Mouse (Mus musculus): ENCODE measurements around the gene Trappc4. TPM values are rescaled to one million over a fixed set of nuclear protein-coding genes. Genes with fewer than 3 reads are reported as not detected.
A peak's percentile ranks its signal among the peaks of the same experiment; 100 is the strongest.
"Not testable (repeated sequence)": the region's sequence is repeated elsewhere in the genome, so short reads cannot be mapped to it uniquely, and the experiment has no call there.

Trappc4 gene
- 115 and 125 TPM in 2 replicates for polyA plus RNA-seq (2015; fragmentation: Nextera tagmentation; extraction: Ambion mirVana)

DNA sequence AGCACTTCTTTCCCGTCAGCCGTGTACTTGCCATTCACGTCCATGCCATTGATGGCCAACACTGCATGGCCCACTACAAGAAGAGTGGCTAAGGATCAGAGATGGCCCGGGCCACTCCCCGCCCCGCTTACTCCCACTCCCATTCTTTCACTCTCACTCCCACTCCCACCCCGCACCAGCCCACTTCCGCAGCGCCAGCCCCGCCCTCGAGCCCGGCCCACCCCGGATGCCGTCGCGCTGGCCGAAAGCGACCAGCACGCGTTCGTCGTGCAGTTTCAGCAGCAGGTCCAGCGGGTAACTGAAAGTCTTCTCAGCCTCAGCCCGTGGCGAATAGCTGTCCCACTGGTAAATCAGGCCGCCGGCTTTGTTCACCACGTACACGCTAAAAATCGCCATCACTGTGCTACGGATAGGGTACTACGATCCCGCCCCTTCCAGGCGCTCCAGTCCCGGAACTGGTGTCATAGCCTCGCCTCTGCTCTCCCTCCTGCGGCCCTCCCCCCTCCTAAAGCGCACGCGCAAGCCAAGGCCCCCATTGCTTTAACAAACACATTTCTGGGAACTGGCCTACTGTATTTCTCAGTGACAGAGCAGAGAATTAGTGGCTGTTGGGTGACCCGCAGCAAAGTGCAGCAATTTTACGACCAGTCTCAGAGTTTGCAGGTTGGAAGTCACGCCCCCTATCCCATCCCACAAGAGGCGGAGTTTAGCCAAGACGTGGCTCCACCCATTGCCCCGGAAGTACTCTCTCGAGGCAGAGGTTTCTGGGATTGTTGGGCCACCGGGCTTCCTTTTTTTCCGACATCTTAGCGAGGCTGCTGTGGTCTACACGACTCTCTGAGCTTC, at the start of gene Trappc4, which contains the start of gene Rps25:
Trappc4 (minus strand) TSS at position 695 of the 846 bp plus-strand sequence.
Rps25 (plus strand) TSS at position 234 of the 846 bp plus-strand sequence.
- no peaks in the 10 kb centered on the region for H3K9me3 ChIP-seq
- peak within 1 kb of the TSS; percentile 93 for H3K4me3 ChIP-seq (replicated peaks)
- peak within 1 kb of the TSS; percentile 97 for H3K27ac ChIP-seq
- H3K4me1 ChIP-seq = 0 out of 2 replicates have a peak, but pooled peaks cover 3% of the 10 kb centered on the region
- peak within 1 kb of the TSS; percentile 63 for H3K4me2 ChIP-seq
- peaks cover 44% of the 10 kb centered on the region for H3K36me3 ChIP-seq
- peak; percentile 94 for ATAC-seq (ENCODE audit: insufficient read depth, low FRiP score, low read depth)
- WGBS = under 1% methylated on average over 51 of the region's 51 CpGs
- no peaks in the 10 kb centered on the region for H3K27me3 ChIP-seq (replicated peaks)
- peak within 1 kb of the TSS; percentile 76 for H3K9ac ChIP-seq

DNA sequence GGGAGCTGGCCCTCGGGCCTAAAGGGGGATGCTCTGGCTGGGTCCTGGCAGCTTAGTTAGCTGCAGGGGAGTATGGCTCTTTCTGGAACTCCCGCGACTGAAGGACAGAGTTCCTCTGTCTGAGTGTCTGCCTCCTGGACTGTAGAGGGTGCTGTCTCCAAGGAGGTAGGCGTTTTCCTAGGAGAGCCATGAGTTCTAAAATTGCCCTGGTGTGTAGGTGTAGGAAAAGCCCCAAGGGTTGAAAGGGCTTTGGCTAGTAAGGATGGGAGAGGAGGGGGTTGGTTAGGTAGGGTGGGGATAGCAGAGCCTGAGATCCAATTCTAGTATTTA, 47.5 kb upstream of the Trappc4 start, which contains the start of gene Upk2:
Upk2 (minus strand) TSS at position 86 of the 330 bp plus-strand sequence.
- no peaks in the 10 kb centered on the region for H3K9me3 ChIP-seq
- 35% methylated on average over 4 of the region's 4 CpGs for WGBS
- peak within 1 kb of the TSS; percentile 18; the same call in 1 of the 2 replicates for H3K27ac ChIP-seq
- no peaks in the 10 kb centered on the region for H3K27me3 ChIP-seq (replicated peaks)
- no peak within 1 kb of the TSS for H3K9ac ChIP-seq
- peak within 1 kb of the TSS; percentile 14 for H3K4me2 ChIP-seq
- 0 out of 2 replicates have a peak within 1 kb of the TSS, but pooled peaks have one; percentile 7 for H3K4me3 ChIP-seq (replicated peaks)
- H3K36me3 ChIP-seq = no peaks in the 10 kb centered on the region
- 0 out of 2 replicates have a peak, but pooled peaks have one; percentile 27 for ATAC-seq (ENCODE audit: insufficient read depth, low FRiP score, low read depth)
- peaks cover 9% of the 10 kb centered on the region for H3K4me1 ChIP-seq

DNA sequence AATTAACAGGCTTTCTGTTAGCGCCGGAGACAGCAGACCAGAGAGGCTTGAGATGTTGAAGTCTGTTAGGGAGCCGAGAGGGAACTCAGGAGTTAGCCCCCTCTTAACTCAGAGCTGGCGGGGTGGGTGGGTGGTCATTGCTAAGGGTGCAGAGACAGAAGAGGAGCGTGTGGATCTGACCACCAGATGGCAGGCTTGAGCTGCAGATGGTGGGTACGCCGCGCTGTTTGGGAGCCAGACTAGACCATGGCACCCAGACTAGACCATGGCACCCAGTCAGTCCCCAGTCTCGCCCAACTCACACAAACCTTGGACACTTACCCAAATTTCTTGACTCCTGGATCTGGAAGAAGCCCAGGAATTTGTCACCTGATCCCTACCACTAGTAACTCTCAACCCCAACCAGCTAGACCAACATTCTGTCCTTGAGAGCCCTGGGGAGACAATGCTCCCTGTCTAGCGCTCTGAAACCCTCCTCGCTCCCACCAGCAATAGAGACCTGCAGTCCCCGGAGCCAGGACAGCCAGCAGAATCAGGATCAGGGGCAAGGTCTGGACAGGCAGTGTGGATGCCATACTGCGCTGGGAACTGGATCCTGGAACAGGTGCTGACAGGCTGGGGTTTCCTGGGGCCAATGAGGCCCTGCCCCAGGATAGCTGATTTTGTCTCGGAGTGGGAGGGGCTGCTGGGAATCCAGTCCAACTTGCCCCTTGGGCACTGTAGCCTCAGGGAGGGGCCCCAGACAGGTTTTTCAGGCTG, 46.9 kb upstream of the Trappc4 start:
- no peak overlapping the region for H3K9ac ChIP-seq
- H3K4me1 ChIP-seq = peaks cover 9% of the 10 kb centered on the region
- H3K9me3 ChIP-seq = no peaks in the 10 kb centered on the region
- 7% methylated on average over 14 of the region's 14 CpGs for WGBS
- H3K36me3 ChIP-seq = no peaks in the 10 kb centered on the region
- no peaks in the 10 kb centered on the region for H3K27me3 ChIP-seq (replicated peaks)
- H3K4me3 ChIP-seq (replicated peaks) = 0 out of 2 replicates have a peak overlapping the region, but pooled peaks have one; percentile 7
- peak overlapping the region; percentile 14 for H3K4me2 ChIP-seq
- ATAC-seq (ENCODE audit: insufficient read depth, low FRiP score, low read depth) = peak; percentile 80
- H3K27ac ChIP-seq = no peak overlapping the region

DNA sequence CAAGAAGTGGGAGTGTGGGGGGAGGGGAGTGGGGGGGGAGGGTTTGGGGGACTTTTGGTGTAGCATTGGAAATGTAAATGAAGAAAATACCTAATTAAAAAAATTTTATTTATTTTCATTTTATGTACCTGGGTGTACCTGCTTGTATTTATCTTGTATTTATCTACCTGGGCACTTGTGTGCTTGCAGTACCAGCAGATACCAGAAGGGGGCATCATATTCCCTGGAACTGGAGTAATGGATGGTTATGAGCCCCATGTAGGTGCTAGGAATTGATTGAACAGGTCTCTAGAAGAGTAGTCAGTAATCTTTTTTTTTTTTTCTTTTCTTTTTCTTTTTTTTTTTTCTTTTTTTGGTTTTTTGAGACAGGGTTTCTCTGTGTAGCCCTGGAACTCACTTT, 43.0 kb upstream of the Trappc4 start:
- Histone ChIP-seq H3K27ac (no peak overlapping the region), H3K36me3 (no peaks in the 10 kb centered on the region), H3K4me1 (no peaks in the 10 kb centered on the region), H3K9me3 (no peaks in the 10 kb centered on the region), H3K4me3 (replicated peaks) (no peak overlapping the region), H3K9ac (no peak overlapping the region), H3K4me2 (no peak overlapping the region), H3K27me3 (replicated peaks) (no peaks in the 10 kb centered on the region)
- no peak for ATAC-seq (ENCODE audit: insufficient read depth, low FRiP score, low read depth)

DNA sequence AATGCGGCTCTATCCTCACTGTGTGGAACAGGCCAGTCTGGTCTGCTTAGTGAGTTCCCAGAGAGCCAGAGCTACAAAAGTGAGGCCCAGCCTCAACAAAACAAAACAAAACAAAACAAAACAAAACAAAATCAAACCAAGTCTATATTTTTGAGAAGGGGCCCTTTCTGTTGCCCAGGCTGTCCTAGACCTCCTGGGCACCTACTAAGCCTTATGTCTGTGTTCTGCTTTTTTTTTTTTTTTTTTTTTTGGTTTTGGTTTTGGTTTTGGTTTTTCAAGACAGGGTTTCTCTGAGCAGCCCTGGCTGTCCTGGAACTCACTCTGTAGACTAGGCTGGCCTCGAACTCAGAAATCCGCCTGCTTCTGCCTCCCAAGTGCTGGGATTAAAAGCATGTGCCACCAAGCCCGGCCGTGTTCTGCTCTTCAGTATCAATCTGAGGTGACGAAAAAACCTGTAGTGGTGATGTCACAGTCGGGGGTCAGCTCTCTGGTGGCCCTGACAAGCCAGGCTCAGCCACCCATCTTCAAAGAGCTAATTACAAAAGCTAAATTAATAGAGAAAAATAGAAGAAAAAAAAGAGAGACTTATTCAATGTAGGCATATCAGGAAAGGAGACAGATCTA, 37.1 kb upstream of the Trappc4 start:
- H3K36me3 ChIP-seq = not testable (repeated sequence)

DNA sequence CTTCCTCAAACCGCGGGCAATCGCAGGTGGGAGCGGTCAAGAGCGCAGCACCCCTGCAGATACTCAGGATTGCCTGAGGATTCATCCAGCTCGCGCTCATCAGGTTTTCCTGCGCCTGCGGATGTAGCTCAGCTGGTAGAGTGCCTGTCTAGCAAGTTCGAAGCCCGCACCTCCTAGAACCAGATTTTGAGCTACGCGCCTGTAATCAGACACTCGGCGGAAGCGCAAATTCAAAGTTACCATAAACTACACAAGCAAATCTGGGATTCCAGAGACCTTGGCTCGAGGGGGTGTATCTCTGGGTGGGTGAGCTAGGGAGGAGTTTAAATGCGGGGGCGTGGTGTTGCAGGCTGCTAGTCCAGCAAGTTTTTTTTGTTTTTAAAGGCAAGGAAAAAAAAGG, 33.6 kb upstream of the Trappc4 start, which contains the start of gene Foxr1:
Foxr1 (minus strand) TSS at position 176 of the 400 bp plus-strand sequence.
- Histone ChIP-seq H3K4me2 (no peak within 1 kb of the TSS), H3K27ac (no peak within 1 kb of the TSS), H3K9me3 (no peaks in the 10 kb centered on the region), H3K4me3 (replicated peaks) (no peak within 1 kb of the TSS), H3K36me3 (no peaks in the 10 kb centered on the region), H3K4me1 (no peaks in the 10 kb centered on the region), H3K27me3 (replicated peaks) (no peaks in the 10 kb centered on the region), H3K9ac (no peak within 1 kb of the TSS)
- 67% methylated on average over 19 of the region's 19 CpGs for WGBS
- ATAC-seq (ENCODE audit: insufficient read depth, low FRiP score, low read depth) = no peak

More for the DNA sequence above, 37.1 kb upstream of the Trappc4 start:
- not testable (repeated sequence) for ATAC-seq (ENCODE audit: insufficient read depth, low FRiP score, low read depth); H3K9me3 ChIP-seq; H3K27ac ChIP-seq; H3K4me1 ChIP-seq; H3K4me2 ChIP-seq; H3K27me3 ChIP-seq (replicated peaks); H3K9ac ChIP-seq; H3K4me3 ChIP-seq (replicated peaks)
- 84% methylated on average over 7 of the region's 7 CpGs for WGBS

DNA sequence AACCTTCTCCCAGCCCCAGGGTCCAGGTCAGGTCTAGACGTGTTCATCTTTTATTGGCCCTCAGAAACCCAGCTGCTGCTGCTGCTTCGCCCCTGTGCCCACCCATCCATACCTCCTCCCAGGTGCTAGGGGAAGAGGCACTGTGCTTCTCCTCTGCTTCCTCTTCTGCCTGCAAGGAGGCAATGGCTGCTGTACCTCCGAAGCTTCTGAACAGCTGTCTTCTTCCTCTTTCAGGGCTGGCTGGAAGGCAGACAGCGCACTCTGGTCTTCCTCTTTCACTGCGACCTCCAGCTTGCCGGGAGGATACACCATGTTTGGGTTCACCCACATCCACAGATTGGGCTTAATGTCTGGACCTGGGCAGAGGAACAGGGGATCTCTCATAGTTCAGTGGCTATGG, 28.3 kb upstream of the Trappc4 start:
- Histone ChIP-seq H3K27ac (no peak overlapping the region), H3K9ac (no peak overlapping the region), H3K9me3 (no peaks in the 10 kb centered on the region), H3K27me3 (replicated peaks) (no peaks in the 10 kb centered on the region), H3K4me3 (replicated peaks) (no peak overlapping the region), H3K4me2 (no peak overlapping the region), H3K4me1 (no peaks in the 10 kb centered on the region), H3K36me3 (no peaks in the 10 kb centered on the region)
- WGBS = 77% methylated on average over 6 of the region's 6 CpGs
- no peak for ATAC-seq (ENCODE audit: insufficient read depth, low FRiP score, low read depth)

DNA sequence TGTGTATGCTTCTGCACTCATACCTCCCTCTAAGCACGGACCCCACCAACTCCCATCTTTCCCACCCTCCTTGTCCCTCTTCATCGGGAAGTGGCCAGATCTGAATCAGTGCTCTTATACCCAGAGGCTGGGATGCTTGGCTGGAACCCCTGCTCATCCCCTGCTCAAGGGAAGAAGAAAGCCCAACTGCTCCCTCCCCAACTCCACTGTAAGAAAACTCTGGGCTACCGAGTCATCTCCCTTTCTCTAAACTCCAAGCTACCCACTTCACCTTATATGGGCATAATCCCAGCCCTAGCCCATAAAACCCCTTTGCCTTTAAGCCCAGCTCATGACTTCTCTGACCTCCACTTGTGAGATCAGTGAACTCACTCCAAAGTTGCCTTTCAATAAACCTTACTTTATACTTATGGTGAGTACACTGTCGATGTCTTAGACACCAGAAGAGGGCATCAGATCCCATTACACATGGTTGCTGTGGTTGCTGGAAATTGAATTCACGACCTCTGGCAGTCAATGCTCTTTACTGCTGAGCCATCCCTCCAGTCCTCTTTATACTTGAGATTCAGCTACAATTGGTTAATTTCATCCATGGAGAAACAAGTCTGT, 25.3 kb upstream of the Trappc4 start:
- Histone ChIP-seq H3K4me2 (no peak overlapping the region), H3K36me3 (no peaks in the 10 kb centered on the region), H3K27me3 (replicated peaks) (no peaks in the 10 kb centered on the region), H3K27ac (no peak overlapping the region), H3K9ac (no peak overlapping the region), H3K9me3 (no peaks in the 10 kb centered on the region), H3K4me1 (no peaks in the 10 kb centered on the region), H3K4me3 (replicated peaks) (no peak overlapping the region)
- ATAC-seq (ENCODE audit: insufficient read depth, low FRiP score, low read depth) = no peak
- WGBS = 44% methylated on average over 5 of the region's 5 CpGs

DNA sequence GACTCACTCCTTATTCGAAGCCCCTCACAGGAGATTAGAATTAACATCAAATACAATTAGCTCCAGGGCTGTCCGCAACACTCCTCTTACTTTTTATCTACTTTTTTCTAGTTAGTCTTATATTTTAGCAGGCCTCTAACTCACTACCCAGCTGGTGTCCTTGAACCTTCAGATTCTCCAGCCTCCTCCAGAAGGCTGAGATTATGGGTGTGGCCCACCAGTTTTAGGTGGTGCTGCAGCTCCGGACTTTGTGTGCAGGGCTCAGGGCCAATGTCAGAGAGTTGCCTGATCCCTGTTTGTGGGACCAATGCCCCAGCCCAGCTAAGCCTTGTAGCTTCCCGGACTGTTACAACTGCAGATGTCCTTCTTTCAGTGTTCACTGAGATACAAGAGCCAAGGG, 16.2 kb upstream of the Trappc4 start:
- Histone ChIP-seq H3K9ac (no peak overlapping the region), H3K9me3 (no peaks in the 10 kb centered on the region), H3K4me2 (no peak overlapping the region), H3K36me3 (no peaks in the 10 kb centered on the region), H3K27me3 (replicated peaks) (no peaks in the 10 kb centered on the region), H3K4me3 (replicated peaks) (no peak overlapping the region), H3K4me1 (no peaks in the 10 kb centered on the region), H3K27ac (no peak overlapping the region)
- no peak for ATAC-seq (ENCODE audit: insufficient read depth, low FRiP score, low read depth)
- WGBS = 81% methylated on average over 4 of the region's 4 CpGs

DNA sequence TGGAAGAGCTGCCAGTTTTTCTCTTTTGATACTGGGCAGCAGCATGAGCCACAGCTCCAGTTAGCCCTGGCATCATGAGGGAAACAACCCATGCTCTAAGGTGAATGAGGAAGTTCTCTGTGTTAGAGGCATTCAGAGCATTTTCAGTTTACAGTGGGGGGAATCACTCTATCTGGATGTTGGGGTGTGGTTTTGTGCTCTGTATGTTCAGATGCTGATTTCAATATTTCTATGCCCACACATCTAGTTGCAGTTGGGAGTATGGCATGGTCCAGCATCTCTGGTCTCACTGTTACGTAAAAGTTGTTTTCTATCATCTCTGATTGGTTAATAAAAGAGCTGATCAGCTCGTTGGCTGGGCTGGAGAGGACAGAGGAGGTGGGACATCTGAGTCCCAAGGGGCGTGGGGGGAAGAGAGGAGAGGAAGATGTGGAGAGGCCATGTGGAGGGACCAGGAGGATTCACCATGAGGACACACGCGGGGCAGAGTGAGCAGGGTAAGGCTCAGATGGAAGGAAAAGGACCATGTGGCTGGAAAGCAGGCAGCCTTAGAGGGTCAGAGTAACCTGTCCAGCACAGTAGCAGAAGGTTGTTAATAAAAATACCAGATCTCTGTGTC, 13.0 kb upstream of the Trappc4 start:
- Histone ChIP-seq H3K4me2 (no peak overlapping the region), H3K36me3 (0 out of 2 replicates have a peak, but pooled peaks cover 3% of the 10 kb centered on the region), H3K9ac (no peak overlapping the region), H3K27ac (no peak overlapping the region), H3K4me3 (replicated peaks) (no peak overlapping the region), H3K27me3 (replicated peaks) (no peaks in the 10 kb centered on the region), H3K9me3 (no peaks in the 10 kb centered on the region), H3K4me1 (peaks cover 5% of the 10 kb centered on the region; the same call in 1 of the 2 replicates)
- no peak for ATAC-seq (ENCODE audit: insufficient read depth, low FRiP score, low read depth)
- 71% methylated on average over 5 of the region's 5 CpGs for WGBS

DNA sequence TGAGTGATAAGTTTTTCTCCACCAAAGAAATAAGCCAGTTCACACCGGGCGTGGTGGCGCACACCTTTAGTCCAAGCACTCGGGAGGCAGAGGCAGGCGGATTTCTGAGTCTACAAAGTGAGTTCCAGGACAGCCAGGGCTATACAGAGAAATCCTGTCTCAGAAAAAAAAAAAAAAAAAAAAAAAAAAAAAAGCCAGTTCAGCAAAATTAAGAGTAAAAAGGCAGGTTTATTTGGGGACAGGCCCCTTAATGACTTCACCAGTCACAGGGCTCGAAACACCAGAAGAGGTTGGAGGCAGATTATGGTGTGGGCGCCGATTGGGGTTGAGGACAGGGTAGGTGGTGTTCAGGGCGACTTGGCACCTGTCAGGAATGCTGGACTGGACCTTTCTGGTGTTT, 12.3 kb upstream of the Trappc4 start:
- H3K4me2 ChIP-seq; H3K27ac ChIP-seq; H3K9me3 ChIP-seq; ATAC-seq (ENCODE audit: insufficient read depth, low FRiP score, low read depth); H3K4me3 ChIP-seq (replicated peaks); H3K27me3 ChIP-seq (replicated peaks); H3K36me3 ChIP-seq; H3K9ac ChIP-seq; H3K4me1 ChIP-seq: not testable (repeated sequence)
- WGBS = 89% methylated on average over 9 of the region's 9 CpGs

Measured in stomach, embryonic 15.5 days (tissue).